Mouse (Mus musculus) brain, embryonic 14.5 days (tissue): Measurements from ENCODE around the gene 4930404H24Rik. TPM values are rescaled to one million over a fixed set of nuclear protein-coding genes. Genes with fewer than 3 reads are reported as not detected.
A peak's percentile ranks its signal among the peaks of the same experiment; 100 is the strongest.

Experiments used
- DNase-seq: peaks from one replicate; pipeline ENCODE4 v3.0.0-alpha.2; 2011; ENCODE audit warnings: low read depth
- CTCF ChIP-seq: fragments of 200-500 bp; IDR thresholded peaks from 2 replicates; pipeline ENCODE4 v1.5.1; 2012; ENCODE audit warnings: inconsistent platforms, mild to moderate bottlenecking, moderate library complexity, borderline replicate concordance; ENCODE audit not compliant: insufficient read depth, insufficient read length; ENCODE audit errors: extremely low read depth
- POLR2A ChIP-seq: fragments of 200-500 bp; IDR thresholded peaks from 2 replicates; pipeline ENCODE4 v1.6.1; 2012; ENCODE audit warnings: mild to moderate bottlenecking, inconsistent platforms, borderline replicate concordance; ENCODE audit not compliant: poor library complexity, insufficient read depth, insufficient read length, severe bottlenecking; ENCODE audit errors: extremely low read depth
- polyA plus RNA-seq: library from polyadenylated mRNA; depleted of rRNA; stranded (reverse); fragments of >200 nt; gene quantifications from 2 replicates; pipeline ENCODE4 v1.2.3, GENCODE M21; 2012

4930404H24Rik gene
- polyA plus RNA-seq, 1 experiment: not detected

GRCm38 (mm10) chr2:153457467-153457866 lies 35.1 kb upstream of the 4930404H24Rik start:
- DNase-seq: peak; percentile 74
- TF ChIP-seq POLR2A: no peak
- TF ChIP-seq CTCF: no peak

- TF ChIP-seq POLR2A (no peak), CTCF (no peak)
These were observed 34.6 kb upstream of the 4930404H24Rik start for GRCm38 (mm10) chr2:153458022-153458441.

DNA sequence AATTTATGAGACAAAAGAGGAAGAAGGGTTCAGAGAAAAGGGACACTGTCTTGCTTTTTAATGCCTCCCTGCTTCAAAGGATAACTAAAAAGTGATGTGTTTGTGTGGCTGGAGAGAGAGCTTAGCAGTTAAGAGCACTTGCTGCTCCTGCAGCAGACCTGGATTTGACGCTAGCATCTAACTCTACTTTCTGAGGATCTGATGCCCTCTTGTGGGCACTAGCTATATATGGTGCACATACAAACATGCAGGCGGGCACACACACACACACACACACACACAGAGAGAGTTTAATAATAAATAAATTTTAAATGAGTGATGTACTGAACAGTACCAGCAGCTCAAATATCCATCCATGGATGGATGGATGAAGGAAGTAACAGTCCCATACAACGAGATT lies 29.3 kb upstream of the 4930404H24Rik start:
- TF ChIP-seq POLR2A (no peak), CTCF (peak; percentile 27; the same call in 1 of the 2 replicates)
- peak; percentile 45 for DNase-seq

More at GRCm38 (mm10) chr2:153458022-153458441, 34.6 kb upstream of the 4930404H24Rik start:
- no peak for DNase-seq

DNA sequence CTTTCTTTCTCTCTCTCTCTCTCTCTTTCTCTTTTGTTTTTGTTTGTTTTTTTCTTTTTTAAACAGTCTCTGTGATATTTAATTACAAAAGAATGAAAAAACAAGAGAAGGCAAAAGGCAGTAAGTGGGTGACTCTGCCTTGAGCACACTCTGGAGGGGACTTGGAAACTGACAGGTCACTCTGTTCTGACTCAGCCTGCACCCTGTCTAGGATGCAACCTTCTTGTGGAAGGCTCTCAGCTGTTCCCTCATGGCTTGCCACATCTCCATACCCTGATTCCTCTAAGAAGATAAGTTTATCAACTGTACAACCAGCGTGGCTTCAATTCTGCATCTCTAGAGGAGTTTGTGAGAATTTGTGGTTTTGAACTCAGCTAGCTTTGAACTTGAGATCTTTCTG lies 25.2 kb upstream of the 4930404H24Rik start:
- no peak for TF ChIP-seq CTCF
- no peak for TF ChIP-seq POLR2A
- no peak for DNase-seq

- DNase-seq: no peak
- TF ChIP-seq CTCF (no peak), POLR2A (no peak)
These were observed 23.3 kb upstream of the 4930404H24Rik start for GRCm38 (mm10) chr2:153469317-153469716.

DNA sequence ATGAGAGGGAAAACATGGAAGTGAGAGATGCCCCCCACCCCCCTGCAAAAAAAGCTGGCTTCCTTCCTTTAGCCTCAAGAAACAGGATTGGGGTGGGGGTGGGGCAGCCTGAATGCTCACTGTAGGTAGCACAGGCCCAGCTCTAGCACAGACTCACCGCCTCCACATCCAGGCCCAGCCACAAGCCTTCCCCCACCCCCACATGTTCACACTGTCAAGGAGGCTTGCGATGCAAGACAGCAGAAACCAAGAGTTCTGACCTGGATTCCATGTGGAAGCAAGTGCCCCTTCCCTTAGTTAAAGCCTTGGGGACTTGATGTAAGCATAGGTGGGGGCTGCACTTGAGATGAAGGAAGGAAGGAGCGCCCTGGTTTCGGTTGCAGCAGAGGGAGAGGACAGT lies 22.8 kb upstream of the 4930404H24Rik start:
- peak; percentile 39 for DNase-seq
- TF ChIP-seq POLR2A: no peak
- TF ChIP-seq CTCF: no peak

GRCm38 (mm10) chr2:153470983-153471382 lies 21.6 kb upstream of the 4930404H24Rik start:
- TF ChIP-seq CTCF: no peak
- no peak for TF ChIP-seq POLR2A
- peak; percentile 75 for DNase-seq

DNA sequence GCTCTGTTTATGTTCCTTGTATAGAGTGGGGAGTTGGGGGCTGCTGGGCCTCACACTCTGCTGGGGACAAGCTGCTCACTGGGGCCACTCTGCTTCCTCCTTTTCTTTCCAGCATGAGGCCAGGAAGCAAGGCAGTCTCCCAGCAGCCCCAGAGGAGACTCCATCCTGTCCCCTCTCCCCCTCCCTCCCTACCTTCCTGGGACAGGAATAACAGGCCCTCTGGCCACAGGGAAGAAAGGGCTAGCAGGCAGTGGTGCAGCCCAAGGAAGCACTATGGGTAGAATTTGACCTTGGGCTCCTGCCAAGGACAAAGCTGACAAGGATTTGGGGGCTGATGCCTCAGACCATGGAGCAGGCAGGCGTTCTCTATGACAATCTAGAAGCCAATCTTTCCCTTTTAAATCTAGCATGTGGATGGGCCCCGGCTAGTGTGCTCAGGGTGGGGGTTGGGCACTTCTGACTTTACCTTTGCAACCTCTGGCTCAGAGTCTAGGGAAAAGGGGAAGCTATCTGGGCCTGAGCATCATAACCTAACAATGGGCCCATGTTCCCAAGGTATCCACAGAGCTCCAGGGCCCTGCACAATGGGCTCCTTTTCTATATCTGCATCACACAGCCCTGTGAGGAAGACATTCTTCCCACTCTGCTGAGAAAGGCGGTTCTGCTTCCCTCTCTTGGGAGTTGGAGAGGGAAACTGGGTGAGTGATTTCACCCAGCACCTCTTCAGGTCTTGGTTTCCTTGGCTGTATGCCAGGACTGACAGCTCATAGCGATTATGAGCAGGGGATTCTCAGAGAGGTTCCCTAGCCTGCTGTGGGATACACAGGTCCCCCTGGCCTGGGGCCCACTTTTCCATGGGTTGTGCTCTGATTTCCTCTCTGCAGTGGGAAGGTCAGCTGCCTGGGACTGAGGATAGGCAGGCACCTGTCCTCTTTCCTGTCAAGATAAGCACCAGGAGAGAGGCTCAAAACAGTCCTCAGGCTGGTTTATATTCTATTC lies 17.2 kb upstream of the 4930404H24Rik start:
- peak; percentile 58 for DNase-seq
- TF ChIP-seq POLR2A: no peak
- no peak for TF ChIP-seq CTCF

GRCm38 (mm10) chr2:153478583-153478982 lies 14.0 kb upstream of the 4930404H24Rik start:
- peak; percentile 82 for DNase-seq
- no peak for TF ChIP-seq POLR2A
- peak; percentile 86 for TF ChIP-seq CTCF

- DNase-seq: no peak
- TF ChIP-seq CTCF (no peak), POLR2A (no peak)
These were observed 13.1 kb upstream of the 4930404H24Rik start for GRCm38 (mm10) chr2:153479486-153479885.

DNA sequence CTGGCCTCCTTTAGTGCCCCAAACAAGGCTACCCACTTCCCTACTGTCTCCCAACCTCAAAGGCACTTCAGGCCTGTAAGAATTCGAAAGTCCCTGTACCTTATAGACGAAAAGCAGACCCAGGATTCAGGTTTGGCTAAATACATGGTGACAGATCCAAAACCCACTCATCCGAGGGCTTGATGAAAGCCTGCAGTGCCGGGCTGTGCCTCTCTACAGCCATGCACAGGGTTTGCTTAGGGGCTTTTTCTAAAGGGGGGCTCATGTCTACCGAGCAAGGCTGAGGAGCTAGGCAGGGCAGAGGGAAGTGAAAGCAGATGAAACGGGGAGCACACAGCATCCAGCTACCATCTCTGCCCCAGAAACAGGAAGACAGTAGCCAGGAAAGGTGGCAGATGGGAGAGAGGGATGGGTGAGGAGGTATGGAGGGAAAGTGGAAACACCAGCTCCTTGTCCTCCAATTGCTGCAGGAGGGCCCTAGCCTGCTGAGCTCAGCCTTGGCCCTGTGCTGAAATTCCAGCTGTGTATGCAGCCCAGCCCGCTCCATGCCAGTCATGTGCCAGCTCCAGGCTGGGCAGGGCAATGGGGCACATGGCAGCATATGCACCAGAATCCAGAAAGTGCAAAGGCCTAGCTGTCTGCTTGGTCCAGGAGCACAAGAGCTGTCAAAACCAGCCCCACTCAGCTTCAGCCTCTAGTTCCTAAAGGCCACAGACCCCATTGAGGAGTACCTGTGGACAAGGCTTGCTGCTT lies 11.3 kb upstream of the 4930404H24Rik start:
- DNase-seq: no peak
- TF ChIP-seq POLR2A (no peak), CTCF (no peak)
